Mouse (Mus musculus) liver, adult 2 months (tissue): ENCODE results near the gene Fndc4. TPM values are rescaled to one million over a fixed set of nuclear protein-coding genes. Genes with fewer than 3 reads are reported as not detected.
A peak's percentile ranks its signal among the peaks of the same experiment; 100 is the strongest.

Source experiments
- DNase-seq: peaks from one replicate; pipeline ENCODE4 v3.0.0-alpha.2; 2011; ENCODE audit warnings: low read depth, low spot score; ENCODE audit errors: extremely low read depth
- H3K27ac ChIP-seq: fragments of 200-500 bp; replicated peaks from 2 replicates; pipeline ENCODE4 v1.5.1; 2012; ENCODE audit warnings: low read depth, mild to moderate bottlenecking, control low read depth, inconsistent platforms, low read length; ENCODE audit not compliant: insufficient read depth
- H3K27me3 ChIP-seq: fragments of 200-500 bp; 2 replicates; pipeline ENCODE4 v1.6.1; 2012; ENCODE audit warnings: mild to moderate bottlenecking, moderate library complexity, low read length, inconsistent platforms; ENCODE audit not compliant: control insufficient read depth, insufficient read depth
- H3K36me3 ChIP-seq: fragments of 200-500 bp; 2 replicates; pipeline ENCODE4 v1.6.1; 2012; ENCODE audit warnings: low read length, inconsistent platforms; ENCODE audit not compliant: control insufficient read depth, insufficient read depth
- H3K4me1 ChIP-seq: fragments of 200-500 bp; 2 replicates; pipeline ENCODE4 v1.6.1; 2011; ENCODE audit warnings: low read length; ENCODE audit not compliant: control insufficient read depth, insufficient read depth
- H3K4me3 ChIP-seq: fragments of 200-500 bp; 2 replicates; pipeline ENCODE4 v1.5.1; 2011; ENCODE audit warnings: low read depth, mild to moderate bottlenecking, control low read depth, low read length, moderate library complexity; ENCODE audit not compliant: insufficient read depth
- H3K79me2 ChIP-seq: fragments of 200-500 bp; 2 replicates; pipeline ENCODE4 v1.6.1; 2012; ENCODE audit warnings: inconsistent platforms, mild to moderate bottlenecking, low read length, moderate library complexity; ENCODE audit not compliant: control insufficient read depth, insufficient read depth
- H3K9ac ChIP-seq: fragments of 200-500 bp; 2 replicates; pipeline ENCODE4 v1.6.1; 2012; ENCODE audit warnings: low read depth, mild to moderate bottlenecking, control low read depth, inconsistent platforms, low read length
- CTCF ChIP-seq: fragments of 200-500 bp; IDR thresholded peaks from 2 replicates; pipeline ENCODE4 v1.5.1; 2011; ENCODE audit warnings: low read depth, low read length, control low read depth
- POLR2A ChIP-seq: fragments of 200-500 bp; IDR thresholded peaks from 2 replicates; pipeline ENCODE4 v1.6.1; 2011; ENCODE audit warnings: low read length, control low read depth; ENCODE audit not compliant: insufficient read depth; ENCODE audit errors: extremely low read depth
- WGBS: fragments of 180-500 bp; shearing (Covaris S2); methylation state at CpG from one replicate; pipeline ENCODE4 v1.1.7; 2018; 5-methylcytosine and 5-hydroxymethylcytosine counted together
- polyA plus RNA-seq: library from polyadenylated mRNA; depleted of rRNA; stranded (reverse); fragments of >200 nt; gene quantifications from 2 replicates; pipeline ENCODE4 v1.2.3, GENCODE M21; 2012
- total RNA-seq: library from RNA; depleted of rRNA; stranded (reverse); fragments of >200 nt; gene quantifications from 2 replicates; pipeline ENCODE4 v1.2.3, GENCODE M21; 2014

Fndc4 gene
- total and polyA plus RNA-seq, 2 experiments = 30.6 to 97.7 TPM

GRCm38 (mm10) chr5:31294964-31295605 lies 795 bp downstream of the Fndc4 start:
- peak; percentile 18 for DNase-seq
- H3K9ac ChIP-seq = peak overlapping the region; percentile 93

DNA sequence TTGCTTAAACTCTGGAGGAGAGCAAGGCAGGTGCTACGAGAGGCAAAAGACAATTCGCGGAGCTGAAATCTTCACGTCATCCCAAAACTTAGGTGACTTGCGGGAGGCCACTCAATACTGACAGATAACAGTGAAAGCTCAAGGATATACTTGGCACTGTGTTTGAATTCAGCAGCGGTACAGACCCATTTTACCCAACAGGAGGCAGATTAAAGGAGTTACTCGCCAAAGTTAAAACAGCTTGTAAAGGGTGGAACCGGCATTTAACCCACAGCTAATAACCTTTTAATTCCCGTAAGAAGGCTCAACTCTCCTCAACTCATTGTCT lies 4.6 kb downstream of the Fndc4 start:
- peak overlapping the region; percentile 55 for H3K4me3 ChIP-seq
- peak overlapping the region; percentile 69 for H3K27ac ChIP-seq
- peaks cover 2% of the 10 kb centered on the region; the same call in 1 of the 2 replicates for H3K36me3 ChIP-seq
- DNase-seq = no peak
- WGBS = 3% methylated on average over 9 of the region's 9 CpGs
- H3K4me1 ChIP-seq = peaks cover 4% of the 10 kb centered on the region; the same call in 1 of the 2 replicates
- H3K27me3 ChIP-seq = no peaks in the 10 kb centered on the region
- TF ChIP-seq CTCF (no peak), POLR2A (no peak)
- peak overlapping the region; percentile 65 for H3K9ac ChIP-seq
- peaks cover 5% of the 10 kb centered on the region; the same call in 1 of the 2 replicates for H3K79me2 ChIP-seq

More at GRCm38 (mm10) chr5:31294964-31295605, 795 bp downstream of the Fndc4 start:
- WGBS = 10% methylated on average over 29 of the region's 29 CpGs
- TF ChIP-seq CTCF = 0 out of 2 replicates have a peak, but pooled peaks have one; percentile 14
- TF ChIP-seq POLR2A = no peak
- Histone ChIP-seq H3K27ac (peak overlapping the region; percentile 85), H3K27me3 (no peaks in the 10 kb centered on the region), H3K4me1 (peaks cover 17% of the 10 kb centered on the region; the same call in 1 of the 2 replicates), H3K79me2 (peaks cover 5% of the 10 kb centered on the region; the same call in 1 of the 2 replicates), H3K36me3 (peaks cover 3% of the 10 kb centered on the region; the same call in 1 of the 2 replicates), H3K4me3 (peak overlapping the region; percentile 68)

DNA sequence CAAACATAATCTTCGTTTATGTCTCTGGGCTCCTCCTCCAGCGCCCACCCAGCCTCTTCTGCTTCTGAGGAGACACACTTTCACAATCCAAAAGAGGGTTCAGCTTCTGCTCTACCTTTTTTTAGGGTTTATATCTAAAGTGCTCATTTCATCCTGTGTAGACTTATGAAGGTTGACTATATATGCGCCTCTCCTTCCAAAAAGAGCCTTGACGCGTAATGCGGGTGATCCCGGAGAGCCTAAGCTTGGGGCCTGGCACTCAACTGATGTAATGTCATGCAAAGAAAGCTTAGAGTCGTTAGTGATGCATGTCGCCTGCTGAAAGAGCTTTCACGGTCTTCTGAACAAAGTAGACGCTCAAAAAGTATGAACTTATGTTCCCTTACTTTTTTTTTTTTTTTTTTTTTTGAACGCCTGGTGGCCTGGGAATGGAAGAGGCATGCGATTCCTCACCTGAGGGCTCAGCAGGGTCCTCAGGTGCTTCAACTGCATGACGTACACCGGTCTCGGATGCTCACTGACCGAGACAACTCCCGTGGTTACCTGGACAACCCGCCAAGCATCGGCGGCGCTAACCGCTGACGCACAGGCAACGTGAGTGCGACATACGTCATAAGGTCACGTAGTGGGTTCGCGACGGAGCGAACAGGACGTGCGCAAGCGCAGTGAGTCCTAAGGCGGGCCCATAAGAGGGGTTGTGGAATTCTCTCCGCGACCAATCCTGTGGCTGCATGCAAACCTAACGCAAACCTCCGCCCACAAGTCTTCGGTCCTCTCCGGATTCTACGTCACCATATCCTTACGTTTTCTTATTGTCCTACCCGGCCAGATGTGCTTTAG lies 5.1 kb downstream of the Fndc4 start, which contains the start of gene Ift172:
Ift172 (minus strand) TSS at position 596 of the 840 bp plus-strand sequence.
- peaks cover 3% of the 10 kb centered on the region; the same call in 1 of the 2 replicates for H3K4me1 ChIP-seq
- H3K27me3 ChIP-seq = no peaks in the 10 kb centered on the region
- 3% methylated on average over 45 of the region's 45 CpGs for WGBS
- peak within 1 kb of the TSS; percentile 65 for H3K9ac ChIP-seq
- H3K4me3 ChIP-seq = peak within 1 kb of the TSS; percentile 55
- peak; percentile 98 for DNase-seq
- H3K36me3 ChIP-seq = peaks cover 2% of the 10 kb centered on the region; the same call in 1 of the 2 replicates
- H3K79me2 ChIP-seq = peaks cover 4% of the 10 kb centered on the region; the same call in 1 of the 2 replicates
- H3K27ac ChIP-seq = peak within 1 kb of the TSS; percentile 69
- no peak for TF ChIP-seq CTCF
- TF ChIP-seq POLR2A = peak; percentile 48; the same call in 1 of the 2 replicates

DNA sequence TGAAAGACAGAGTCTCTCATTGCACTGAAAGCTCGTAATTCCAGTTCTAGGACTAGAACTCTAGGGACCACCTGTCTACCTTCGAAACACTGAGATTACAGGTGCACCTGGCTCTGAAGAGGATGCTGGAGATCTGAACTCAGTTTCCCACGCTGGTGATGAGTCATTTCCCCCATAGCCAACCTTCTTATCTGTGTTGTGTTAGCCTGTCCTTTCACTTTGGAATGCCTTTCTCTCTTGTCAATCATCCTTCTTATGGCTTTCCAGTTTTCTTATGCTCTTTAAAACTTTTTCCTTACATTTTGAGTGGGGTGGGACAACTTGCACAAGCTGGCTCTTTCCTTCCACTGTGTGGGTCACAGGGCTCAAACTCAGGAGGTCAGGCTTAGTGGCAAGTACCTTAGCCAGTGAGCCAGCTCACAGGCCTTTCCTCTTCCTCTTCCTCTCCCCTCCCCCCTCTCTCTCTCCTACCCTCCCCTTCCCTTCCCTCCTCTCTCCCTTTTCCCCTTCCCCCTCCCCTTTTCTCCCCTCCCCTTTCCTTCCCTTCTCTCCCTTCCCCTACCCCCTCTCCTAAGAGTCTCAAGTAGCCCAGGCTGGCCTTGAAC lies 6.2 kb downstream of the Fndc4 start:
- WGBS = 77% methylated on average over 3 of the region's 3 CpGs
- no peak overlapping the region for H3K27ac ChIP-seq
- H3K79me2 ChIP-seq = no peaks in the 10 kb centered on the region; the same call in 1 of the 2 replicates
- DNase-seq = no peak
- H3K4me3 ChIP-seq = no peak overlapping the region
- no peak overlapping the region for H3K9ac ChIP-seq
- TF ChIP-seq CTCF (no peak), POLR2A (no peak)
- peaks cover 2% of the 10 kb centered on the region; the same call in 1 of the 2 replicates for H3K36me3 ChIP-seq
- H3K4me1 ChIP-seq = peaks cover 3% of the 10 kb centered on the region; the same call in 1 of the 2 replicates
- H3K27me3 ChIP-seq = no peaks in the 10 kb centered on the region

GRCm38 (mm10) chr5:31288655-31289054 lies 7.2 kb downstream of the Fndc4 start:
- TF ChIP-seq POLR2A = no peak
- TF ChIP-seq CTCF = no peak
- Histone ChIP-seq H3K27me3 (no peaks in the 10 kb centered on the region), H3K36me3 (peaks cover 2% of the 10 kb centered on the region; the same call in 1 of the 2 replicates), H3K4me3 (no peak overlapping the region), H3K27ac (no peak overlapping the region), H3K9ac (no peak overlapping the region), H3K79me2 (no peaks in the 10 kb centered on the region), H3K4me1 (peaks cover 3% of the 10 kb centered on the region; the same call in 1 of the 2 replicates)
- WGBS = 29% methylated on average over 3 of the region's 3 CpGs
- no peak for DNase-seq
